Mouse (Mus musculus) kidney, postnatal 0 days (tissue): Measurements from ENCODE around the gene Dgat2. TPM values are rescaled to one million over a fixed set of nuclear protein-coding genes. Genes with fewer than 3 reads are reported as not detected.

Source experiments
- ATAC-seq: fragments of 200-750 bp; cut with Nextera tagmentation; replicated peaks from 2 replicates; pipeline ENCODE4 v1.8.0; 2017; ENCODE audit warnings: low read depth, moderate number of reproducible peaks, moderate TSS enrichment, moderate library complexity; ENCODE audit not compliant: low FRiP score
- DNase-seq: peaks from one replicate; pipeline ENCODE4 v3.0.0-alpha.2; 2016; ENCODE audit warnings: low spot score
- H3K27ac ChIP-seq: fragments of 300-500 bp; sonication (generic); 2 replicates; pipeline ENCODE4 v1.5.1; 2014; ENCODE audit warnings: mild to moderate bottlenecking
- H3K27me3 ChIP-seq: fragments of 300-500 bp; sonication (generic); 2 replicates; pipeline ENCODE4 v1.6.1; 2014; ENCODE audit warnings: low read length, mixed read lengths; ENCODE audit not compliant: insufficient read depth
- H3K36me3 ChIP-seq: fragments of 300-500 bp; sonication (generic); 2 replicates; pipeline ENCODE4 v1.6.1; 2014; ENCODE audit warnings: low read length, mixed read lengths; ENCODE audit not compliant: insufficient read depth
- H3K4me1 ChIP-seq: fragments of 300-500 bp; sonication (generic); replicated peaks from 2 replicates; pipeline ENCODE4 v1.6.1; 2014; ENCODE audit warnings: antibody characterized with exemption, low read length, mixed read lengths; ENCODE audit not compliant: insufficient read depth
- H3K4me2 ChIP-seq: fragments of 300-500 bp; sonication (generic); 2 replicates; pipeline ENCODE4 v1.6.1; 2014; ENCODE audit warnings: mild to moderate bottlenecking, low read length, moderate library complexity, mixed read lengths
- H3K4me3 ChIP-seq: fragments of 300-500 bp; sonication (generic); replicated peaks from 2 replicates; pipeline ENCODE4 v1.5.1; 2014; ENCODE audit warnings: low read depth, low read length
- H3K9ac ChIP-seq: fragments of 300-500 bp; sonication (generic); 2 replicates; pipeline ENCODE4 v1.6.1; 2014; ENCODE audit warnings: low read depth, low read length
- H3K9me3 ChIP-seq: fragments of 300-500 bp; sonication (generic); replicated peaks from 2 replicates; pipeline ENCODE4 v1.6.1; 2016; ENCODE audit warnings: low read length, inconsistent platforms, mixed read lengths
- CTCF ChIP-seq: IDR thresholded peaks from 2 replicates; pipeline ENCODE4 v1.5.1; 2016; ENCODE audit warnings: antibody characterized with exemption, low read depth, mild to moderate bottlenecking, moderate library complexity
- WGBS: fragments of 180-500 bp; shearing (Covaris S2); extraction: QIAGEN DNeasy Blood & Tissue Kit; methylation state at CpG from one replicate; pipeline ENCODE4 v1.1.7; 2014; 5-methylcytosine and 5-hydroxymethylcytosine counted together
- polyA plus RNA-seq: library from polyadenylated mRNA; unstranded; fragments of >200 nt; fragmentation: Nextera tagmentation; extraction: Ambion mirVana; gene quantifications from 2 replicates; pipeline ENCODE4 v1.2.1, GENCODE M21; 2015

Dgat2 gene
- polyA plus RNA-seq, 1 experiment from 2014 or later, result 53.1 TPM

DNA sequence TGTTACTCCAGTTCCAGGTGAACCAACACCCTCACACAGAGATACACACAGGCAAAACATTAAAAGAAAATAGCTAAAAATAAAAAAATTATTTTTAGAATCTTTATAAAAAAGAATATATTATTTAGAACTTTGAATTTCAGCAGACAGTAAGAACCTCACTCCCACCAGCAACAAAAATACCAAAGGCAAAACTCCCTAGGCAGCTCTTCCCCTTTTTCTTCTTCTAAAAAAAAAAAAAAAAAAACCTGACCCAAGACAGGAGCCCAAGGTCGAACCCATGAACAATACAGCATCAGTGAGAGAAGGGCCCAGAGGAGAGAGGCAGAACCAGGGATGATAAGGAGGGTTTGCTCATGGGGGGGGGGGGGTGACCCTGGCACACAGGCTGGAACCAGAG lies 33.5 kb downstream of the Dgat2 start:
- H3K4me3 ChIP-seq, result no peak overlapping the region
- no peaks in the 10 kb centered on the region for H3K4me1 ChIP-seq
- TF ChIP-seq CTCF, result no peak
- no peaks in the 10 kb centered on the region for H3K36me3 ChIP-seq
- 0 out of 2 replicates have a peak overlapping the region, but pooled peaks have one; percentile 2 for H3K9ac ChIP-seq
- no peak overlapping the region for H3K4me2 ChIP-seq
- no peaks in the 10 kb centered on the region for H3K9me3 ChIP-seq
- no peak overlapping the region for H3K27ac ChIP-seq
- 68% methylated on average over 1 of the region's 1 CpGs for WGBS
- no peak for DNase-seq
- no peaks in the 10 kb centered on the region for H3K27me3 ChIP-seq
- ATAC-seq, result no peak

DNA sequence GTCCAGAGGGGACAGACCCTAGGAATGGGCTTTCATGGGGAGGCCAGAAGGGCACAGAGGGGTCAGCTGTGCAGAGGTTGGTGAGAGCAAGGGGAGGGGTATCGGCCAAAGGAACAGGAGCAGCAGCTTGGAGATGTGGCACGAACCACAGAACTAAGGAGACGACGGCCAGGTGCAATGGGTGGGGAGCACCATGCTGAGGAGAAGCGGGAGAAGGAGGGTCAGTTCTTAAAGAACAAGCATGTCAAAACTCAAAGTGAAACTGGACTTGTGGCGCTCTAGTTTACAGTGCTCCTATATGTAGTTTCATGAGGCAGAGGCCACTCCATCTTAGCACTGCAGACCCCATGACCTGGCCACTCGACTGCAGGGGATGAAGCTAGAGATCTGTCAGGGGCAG lies 35.0 kb downstream of the Dgat2 start:
- Histone ChIP-seq H3K9me3 (no peaks in the 10 kb centered on the region), H3K27me3 (no peaks in the 10 kb centered on the region), H3K4me1 (no peaks in the 10 kb centered on the region), H3K4me2 (no peak overlapping the region), H3K36me3 (no peaks in the 10 kb centered on the region), H3K4me3 (no peak overlapping the region), H3K9ac (no peak overlapping the region), H3K27ac (no peak overlapping the region)
- ATAC-seq, result no peak
- DNase-seq, result no peak
- 79% methylated on average over 7 of the region's 7 CpGs for WGBS
- TF ChIP-seq CTCF, result no peak

DNA sequence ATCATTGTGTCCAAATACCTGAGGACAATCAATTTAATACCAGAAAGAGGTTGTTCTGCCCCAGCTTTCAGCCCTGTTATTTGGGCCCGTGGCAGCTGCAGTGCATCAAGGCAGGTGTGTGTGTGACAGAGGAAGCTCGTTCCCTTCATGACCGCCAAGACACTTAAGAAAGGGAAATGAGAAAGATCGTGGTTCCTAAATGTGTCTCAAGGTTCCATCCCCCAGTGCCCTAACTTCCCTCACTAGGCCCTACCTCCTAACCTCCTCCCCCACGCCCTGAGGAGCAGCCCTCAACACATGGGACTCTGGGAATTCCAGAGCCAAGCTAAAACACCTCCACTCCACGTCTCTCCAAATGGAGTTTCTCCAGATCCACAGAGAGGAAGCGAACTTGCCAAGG lies 35.6 kb downstream of the Dgat2 start:
- H3K27ac ChIP-seq, result no peak overlapping the region
- H3K27me3 ChIP-seq, result no peaks in the 10 kb centered on the region
- no peaks in the 10 kb centered on the region for H3K4me1 ChIP-seq
- ATAC-seq (no peak), DNase-seq (no peak)
- H3K9me3 ChIP-seq, result no peaks in the 10 kb centered on the region
- 48% methylated on average over 7 of the region's 7 CpGs for WGBS
- H3K9ac ChIP-seq, result no peak overlapping the region
- H3K4me2 ChIP-seq, result no peak overlapping the region
- H3K36me3 ChIP-seq, result no peaks in the 10 kb centered on the region
- H3K4me3 ChIP-seq, result no peak overlapping the region
- TF ChIP-seq CTCF, result no peak

DNA sequence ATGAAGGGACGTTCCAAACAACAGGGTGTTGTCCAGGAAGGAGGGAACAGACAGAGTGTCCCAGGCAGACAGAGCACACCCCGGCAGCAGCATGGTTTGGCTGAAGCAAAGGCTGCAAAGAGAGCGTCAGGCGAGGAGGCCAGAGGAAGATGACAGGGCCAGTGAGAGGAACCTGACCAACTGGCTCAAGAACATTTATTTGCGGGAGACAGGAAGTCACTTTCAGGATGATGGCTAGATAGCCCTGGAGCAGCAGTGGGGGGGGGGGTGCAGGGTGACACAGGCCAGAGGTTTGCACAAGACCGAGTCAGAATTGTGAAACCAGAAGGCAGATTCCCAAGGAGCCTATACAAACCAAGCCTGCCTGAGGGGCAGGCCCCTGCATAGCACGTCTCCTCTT lies 36.5 kb downstream of the Dgat2 start:
- Histone ChIP-seq H3K4me1 (no peaks in the 10 kb centered on the region), H3K27ac (no peak overlapping the region), H3K4me3 (no peak overlapping the region), H3K27me3 (no peaks in the 10 kb centered on the region), H3K9me3 (no peaks in the 10 kb centered on the region), H3K4me2 (no peak overlapping the region), H3K9ac (no peak overlapping the region), H3K36me3 (no peaks in the 10 kb centered on the region)
- no peak for DNase-seq
- TF ChIP-seq CTCF, result no peak
- no peak for ATAC-seq
- WGBS, result 36% methylated on average over 7 of the region's 7 CpGs

DNA sequence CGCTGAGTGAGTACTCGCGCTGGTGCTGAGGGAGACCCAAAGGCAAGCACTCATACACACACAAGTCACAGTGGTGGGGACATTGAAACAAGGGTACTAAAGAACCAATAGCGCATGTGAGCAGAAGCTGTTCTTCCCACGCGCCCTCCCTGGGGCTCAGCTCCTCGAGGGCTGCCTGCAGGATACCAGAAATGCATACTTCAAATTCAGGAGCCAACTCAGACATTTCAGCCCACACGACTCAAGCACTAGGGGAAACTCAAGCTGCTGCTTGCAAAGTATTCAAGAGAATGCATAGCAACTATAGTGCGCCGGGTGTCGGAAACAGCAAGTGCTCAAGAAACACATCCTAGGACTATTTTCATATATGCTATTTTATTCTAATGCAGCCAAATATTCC lies 37.9 kb downstream of the Dgat2 start:
- DNase-seq (no peak), ATAC-seq (no peak)
- Histone ChIP-seq H3K27ac (no peak overlapping the region), H3K27me3 (no peaks in the 10 kb centered on the region), H3K4me3 (no peak overlapping the region), H3K36me3 (no peaks in the 10 kb centered on the region), H3K9ac (no peak overlapping the region), H3K4me1 (0 out of 2 replicates have a peak, but pooled peaks cover under 1% of the 10 kb centered on the region), H3K9me3 (no peaks in the 10 kb centered on the region), H3K4me2 (no peak overlapping the region)
- 63% methylated on average over 11 of the region's 11 CpGs for WGBS
- TF ChIP-seq CTCF, result no peak

DNA sequence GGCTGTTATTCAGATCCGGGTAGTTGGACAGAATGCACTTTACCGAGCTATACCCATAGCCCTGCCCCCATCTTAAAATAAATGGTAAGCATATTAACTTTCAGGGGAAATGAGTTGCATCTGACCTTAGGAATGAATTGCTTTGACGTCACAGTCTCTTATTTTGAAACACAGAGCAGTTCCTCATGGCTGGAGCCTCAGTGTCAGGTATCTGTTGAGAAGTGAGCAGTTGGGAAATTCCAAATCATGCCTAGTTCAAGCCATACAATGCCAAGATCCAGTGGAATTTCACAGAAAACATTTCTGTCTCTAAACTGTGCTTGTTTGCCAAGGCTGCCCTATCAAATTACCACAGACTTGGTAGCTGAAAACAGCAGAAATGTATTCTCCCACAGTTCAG lies 39.3 kb downstream of the Dgat2 start:
- H3K9ac ChIP-seq, result no peak overlapping the region
- H3K4me3 ChIP-seq, result no peak overlapping the region
- peak; percentile 45 for DNase-seq
- no peaks in the 10 kb centered on the region for H3K27me3 ChIP-seq
- WGBS, result 42% methylated on average over 3 of the region's 3 CpGs
- H3K4me1 ChIP-seq, result peaks cover 5% of the 10 kb centered on the region; the same call in 1 of the 2 replicates
- TF ChIP-seq CTCF, result no peak
- ATAC-seq, result no peak
- H3K27ac ChIP-seq, result no peak overlapping the region
- H3K36me3 ChIP-seq, result no peaks in the 10 kb centered on the region
- H3K4me2 ChIP-seq, result no peak overlapping the region
- H3K9me3 ChIP-seq, result no peaks in the 10 kb centered on the region

DNA sequence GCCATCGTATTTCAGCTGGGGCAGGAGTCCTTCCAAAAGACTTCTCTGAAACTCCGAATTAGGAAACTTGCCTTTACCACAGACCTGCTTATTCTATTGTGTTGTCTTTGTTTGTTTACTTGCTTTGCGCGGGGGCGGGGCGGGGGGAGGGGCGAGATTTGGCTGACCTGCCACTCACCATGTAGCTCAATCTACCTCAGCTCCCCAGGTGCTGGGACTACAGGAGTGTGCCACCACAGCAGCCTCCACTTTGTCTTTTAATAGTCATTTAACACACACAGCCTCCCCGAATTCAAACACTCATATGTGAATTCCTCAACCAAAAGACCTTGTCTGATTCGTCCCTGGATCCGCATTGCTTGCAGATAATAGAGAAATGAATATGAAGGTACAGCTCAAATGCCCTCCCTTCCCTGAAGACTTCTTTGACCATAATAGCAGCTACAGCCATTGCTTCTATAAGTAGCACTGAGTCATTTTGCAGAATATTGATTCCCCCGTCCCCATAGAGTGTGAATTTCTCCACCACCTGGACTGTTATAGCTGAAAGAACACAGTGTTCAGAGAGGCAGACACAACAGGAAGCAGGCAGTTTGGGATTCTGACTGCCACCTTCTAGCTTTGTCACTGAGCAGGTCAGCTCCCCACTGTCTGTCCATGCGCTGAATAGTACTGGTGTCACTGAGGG lies 40.5 kb downstream of the Dgat2 start:
- DNase-seq (no peak), ATAC-seq (no peak)
- peak overlapping the region; percentile 81 for H3K4me2 ChIP-seq
- no peak for TF ChIP-seq CTCF
- H3K9ac ChIP-seq, result no peak overlapping the region
- no peak overlapping the region for H3K27ac ChIP-seq
- no peaks in the 10 kb centered on the region for H3K9me3 ChIP-seq
- H3K4me1 ChIP-seq, result peaks cover 5% of the 10 kb centered on the region; the same call in 1 of the 2 replicates
- WGBS, result 33% methylated on average over 12 of the region's 12 CpGs
- H3K4me3 ChIP-seq, result peak overlapping the region; percentile 100
- H3K27me3 ChIP-seq, result no peaks in the 10 kb centered on the region
- H3K36me3 ChIP-seq, result no peaks in the 10 kb centered on the region
